Mouse (Mus musculus) hindbrain, embryonic 15.5 days (tissue): ENCODE measurements around the gene Tspyl3. TPM values are rescaled to one million over a fixed set of nuclear protein-coding genes. Genes with fewer than 3 reads are reported as not detected.

Experiments used
- ATAC-seq: fragments of 200-750 bp; cut with Nextera tagmentation; 2 replicates; pipeline ENCODE4 v1.8.0; 2017; ENCODE audit warnings: low read depth, moderate number of reproducible peaks, moderate TSS enrichment; ENCODE audit not compliant: low FRiP score
- H3K27ac ChIP-seq: fragments of 300-500 bp; sonication (generic); replicated peaks from 2 replicates; pipeline ENCODE4 v1.5.1; 2015; ENCODE audit warnings: mild to moderate bottlenecking, inconsistent platforms
- H3K27me3 ChIP-seq: fragments of 300-500 bp; sonication (generic); 2 replicates; pipeline ENCODE4 v1.6.1; 2015; ENCODE audit warnings: control low read depth, inconsistent platforms
- H3K36me3 ChIP-seq: fragments of 300-500 bp; sonication (generic); 2 replicates; pipeline ENCODE4 v1.6.1; 2015; ENCODE audit warnings: control low read depth, inconsistent platforms
- H3K4me1 ChIP-seq: fragments of 300-500 bp; sonication (generic); replicated peaks from 2 replicates; pipeline ENCODE4 v1.6.1; 2015; ENCODE audit warnings: control low read depth, inconsistent platforms
- H3K4me2 ChIP-seq: fragments of 300-500 bp; sonication (generic); 2 replicates; pipeline ENCODE4 v1.6.1; 2015; ENCODE audit warnings: moderate library complexity, mild to moderate bottlenecking, inconsistent platforms
- H3K4me3 ChIP-seq: fragments of 300-500 bp; sonication (generic); 2 replicates; pipeline ENCODE4 v1.5.1; 2015; ENCODE audit warnings: mild to moderate bottlenecking, inconsistent platforms
- H3K9ac ChIP-seq: fragments of 300-500 bp; sonication (generic); 2 replicates; pipeline ENCODE4 v1.6.1; 2015; ENCODE audit warnings: inconsistent platforms
- H3K9me3 ChIP-seq: fragments of 300-500 bp; sonication (generic); 2 replicates; pipeline ENCODE4 v1.6.1; 2016; ENCODE audit warnings: control low read depth, inconsistent platforms
- WGBS: fragments of 180-500 bp; shearing (Covaris S2); methylation state at CpG from one replicate; pipeline ENCODE4 v1.1.7; 2015; 5-methylcytosine and 5-hydroxymethylcytosine counted together
- polyA plus RNA-seq: library from polyadenylated mRNA; unstranded; fragments of >200 nt; fragmentation: Nextera tagmentation; extraction: Ambion mirVana; gene quantifications from 2 replicates; pipeline ENCODE4 v1.2.1, GENCODE M21; 2015

Tspyl3 gene
- polyA plus RNA-seq, 1 experiment from 2014 or later = 46.9 TPM

- Histone ChIP-seq H3K9me3 (no peaks in the 10 kb centered on the region), H3K4me3 (no peak overlapping the region), H3K27me3 (no peaks in the 10 kb centered on the region), H3K4me1 (peaks cover 18% of the 10 kb centered on the region), H3K27ac (no peak overlapping the region), H3K9ac (no peak overlapping the region), H3K4me2 (no peak overlapping the region), H3K36me3 (peaks cover 8% of the 10 kb centered on the region; the same call in 1 of the 2 replicates)
- no peak for ATAC-seq
These were observed 3.1 kb downstream of the Tspyl3 start for GRCm38 (mm10) chr2:153222130-153222529.

GRCm38 (mm10) chr2:153221620-153222019 is 3.6 kb downstream of the Tspyl3 start:
- no peak overlapping the region for H3K9ac ChIP-seq
- 97% methylated on average over 4 of the region's 4 CpGs for WGBS
- no peaks in the 10 kb centered on the region for H3K27me3 ChIP-seq
- no peak overlapping the region for H3K27ac ChIP-seq
- no peak for ATAC-seq
- H3K9me3 ChIP-seq = no peaks in the 10 kb centered on the region
- peaks cover 8% of the 10 kb centered on the region; the same call in 1 of the 2 replicates for H3K36me3 ChIP-seq
- no peak overlapping the region for H3K4me3 ChIP-seq
- H3K4me1 ChIP-seq = peaks cover 18% of the 10 kb centered on the region
- H3K4me2 ChIP-seq = no peak overlapping the region

- no peak overlapping the region for H3K4me2 ChIP-seq
- ATAC-seq = no peak
- WGBS = 74% methylated on average over 3 of the region's 3 CpGs
These were observed 6.7 kb downstream of the Tspyl3 start for GRCm38 (mm10) chr2:153218516-153218915.

GRCm38 (mm10) chr2:153217826-153218340 is 7.4 kb downstream of the Tspyl3 start:
- whole genome bisulfite sequencing = 89% methylated on average over 10 of the region's 10 CpGs

More at GRCm38 (mm10) chr2:153218516-153218915, 6.7 kb downstream of the Tspyl3 start:
- no peaks in the 10 kb centered on the region for H3K9me3 ChIP-seq
- H3K27ac ChIP-seq = no peak overlapping the region
- H3K36me3 ChIP-seq = peaks cover 8% of the 10 kb centered on the region; the same call in 1 of the 2 replicates
- H3K9ac ChIP-seq = no peak overlapping the region
- H3K27me3 ChIP-seq = no peaks in the 10 kb centered on the region
- H3K4me1 ChIP-seq = no peaks in the 10 kb centered on the region
- no peak overlapping the region for H3K4me3 ChIP-seq

GRCm38 (mm10) chr2:153215421-153215820 is 9.8 kb downstream of the Tspyl3 start:
- ATAC-seq = no peak
- Histone ChIP-seq H3K9me3 (no peaks in the 10 kb centered on the region), H3K4me2 (no peak overlapping the region), H3K27me3 (no peaks in the 10 kb centered on the region), H3K4me3 (no peak overlapping the region), H3K9ac (no peak overlapping the region), H3K27ac (no peak overlapping the region), H3K4me1 (no peaks in the 10 kb centered on the region), H3K36me3 (peaks cover 2% of the 10 kb centered on the region; the same call in 1 of the 2 replicates)
- 92% methylated on average over 4 of the region's 4 CpGs for WGBS

More at GRCm38 (mm10) chr2:153217826-153218340, 7.4 kb downstream of the Tspyl3 start:
- no peaks in the 10 kb centered on the region for H3K27me3 ChIP-seq
- H3K27ac ChIP-seq = no peak overlapping the region
- H3K9ac ChIP-seq = no peak overlapping the region
- H3K36me3 ChIP-seq = peaks cover 8% of the 10 kb centered on the region; the same call in 1 of the 2 replicates
- no peak for ATAC-seq
- no peaks in the 10 kb centered on the region for H3K4me1 ChIP-seq
- H3K9me3 ChIP-seq = no peaks in the 10 kb centered on the region
- H3K4me2 ChIP-seq = no peak overlapping the region
- H3K4me3 ChIP-seq = no peak overlapping the region

- Histone ChIP-seq H3K9me3 (no peaks in the 10 kb centered on the region), H3K4me2 (no peak overlapping the region), H3K36me3 (peaks cover 6% of the 10 kb centered on the region), H3K9ac (no peak overlapping the region), H3K4me1 (no peaks in the 10 kb centered on the region), H3K4me3 (no peak overlapping the region), H3K27me3 (no peaks in the 10 kb centered on the region), H3K27ac (no peak overlapping the region)
- ATAC-seq = no peak
- 80% methylated on average over 6 of the region's 6 CpGs for WGBS
These were observed 10.4 kb downstream of the Tspyl3 start for GRCm38 (mm10) chr2:153214771-153215259.

GRCm38 (mm10) chr2:153213351-153213750 is 11.9 kb downstream of the Tspyl3 start:
- 88% methylated on average over 4 of the region's 4 CpGs for WGBS
- Histone ChIP-seq H3K9me3 (no peaks in the 10 kb centered on the region), H3K27ac (no peak overlapping the region), H3K4me2 (no peak overlapping the region), H3K36me3 (peaks cover 19% of the 10 kb centered on the region), H3K4me3 (no peak overlapping the region), H3K9ac (no peak overlapping the region), H3K27me3 (no peaks in the 10 kb centered on the region), H3K4me1 (no peaks in the 10 kb centered on the region)
- ATAC-seq = no peak

- H3K27ac ChIP-seq = no peak overlapping the region
- 95% methylated on average over 5 of the region's 5 CpGs for WGBS
- no peaks in the 10 kb centered on the region for H3K4me1 ChIP-seq
- H3K27me3 ChIP-seq = no peaks in the 10 kb centered on the region
- H3K36me3 ChIP-seq = peaks cover 34% of the 10 kb centered on the region
- H3K9ac ChIP-seq = no peak overlapping the region
- no peaks in the 10 kb centered on the region for H3K9me3 ChIP-seq
- no peak overlapping the region for H3K4me2 ChIP-seq
- no peak for ATAC-seq
- no peak overlapping the region for H3K4me3 ChIP-seq
These were observed 13.8 kb downstream of the Tspyl3 start for GRCm38 (mm10) chr2:153211451-153211850.

- no peak overlapping the region for H3K9ac ChIP-seq
- H3K9me3 ChIP-seq = no peaks in the 10 kb centered on the region
- no peak overlapping the region for H3K4me2 ChIP-seq
- no peak for ATAC-seq
- 93% methylated on average over 5 of the region's 5 CpGs for WGBS
- no peak overlapping the region for H3K4me3 ChIP-seq
- H3K4me1 ChIP-seq = no peaks in the 10 kb centered on the region
- H3K27me3 ChIP-seq = no peaks in the 10 kb centered on the region
- H3K36me3 ChIP-seq = peaks cover 51% of the 10 kb centered on the region
- no peak overlapping the region for H3K27ac ChIP-seq
These were observed 16.0 kb downstream of the Tspyl3 start for GRCm38 (mm10) chr2:153209286-153209685.

- Histone ChIP-seq H3K36me3 (peaks cover 57% of the 10 kb centered on the region), H3K4me3 (no peak overlapping the region), H3K4me1 (no peaks in the 10 kb centered on the region), H3K27me3 (no peaks in the 10 kb centered on the region), H3K27ac (no peak overlapping the region), H3K9me3 (no peaks in the 10 kb centered on the region), H3K9ac (no peak overlapping the region), H3K4me2 (no peak overlapping the region)
- WGBS = 100% methylated on average over 2 of the region's 2 CpGs
- ATAC-seq = no peak
These were observed 17.1 kb downstream of the Tspyl3 start for GRCm38 (mm10) chr2:153208149-153208548.

- ATAC-seq = no peak
- WGBS = 74% methylated on average over 1 of the region's 1 CpGs
- H3K27me3 ChIP-seq = no peaks in the 10 kb centered on the region
- H3K4me1 ChIP-seq = no peaks in the 10 kb centered on the region
- H3K36me3 ChIP-seq = peaks cover 65% of the 10 kb centered on the region
- H3K27ac ChIP-seq = no peak overlapping the region
- H3K4me3 ChIP-seq = no peak overlapping the region
- H3K9ac ChIP-seq = no peak overlapping the region
- no peaks in the 10 kb centered on the region for H3K9me3 ChIP-seq
- H3K4me2 ChIP-seq = no peak overlapping the region
These were observed 22.5 kb downstream of the Tspyl3 start for GRCm38 (mm10) chr2:153202766-153203165.

- Histone ChIP-seq H3K36me3 (peaks cover 63% of the 10 kb centered on the region), H3K4me3 (no peak overlapping the region)
- WGBS = 93% methylated on average over 2 of the region's 2 CpGs
These were observed 26.1 kb downstream of the Tspyl3 start for GRCm38 (mm10) chr2:153199114-153199513.

GRCm38 (mm10) chr2:153198485-153198884 is 26.8 kb downstream of the Tspyl3 start:
- 81% methylated on average over 5 of the region's 5 CpGs for WGBS
- Histone ChIP-seq H3K36me3 (peaks cover 60% of the 10 kb centered on the region), H3K9ac (no peak overlapping the region), H3K4me2 (no peak overlapping the region), H3K27me3 (no peaks in the 10 kb centered on the region), H3K27ac (no peak overlapping the region), H3K4me3 (no peak overlapping the region), H3K9me3 (no peaks in the 10 kb centered on the region), H3K4me1 (no peaks in the 10 kb centered on the region)
- ATAC-seq = no peak

More at GRCm38 (mm10) chr2:153199114-153199513, 26.1 kb downstream of the Tspyl3 start:
- no peak for ATAC-seq
- Histone ChIP-seq H3K27me3 (no peaks in the 10 kb centered on the region), H3K4me1 (no peaks in the 10 kb centered on the region), H3K9me3 (no peaks in the 10 kb centered on the region), H3K4me2 (no peak overlapping the region), H3K9ac (no peak overlapping the region), H3K27ac (no peak overlapping the region)
